Mouse (Mus musculus): ENCODE measurements around the gene Selenbp1. TPM values are rescaled to one million over a fixed set of nuclear protein-coding genes. Genes with fewer than 3 reads are reported as not detected.
"Not testable (repeated sequence)": the region's sequence is repeated elsewhere in the genome, so short reads cannot be mapped to it uniquely, and the experiment has no call there.

Gene Selenbp1
- polyA plus RNA-seq, 1 experiment from 2014 or later: 9.1 TPM

- 48% methylated on average over 7 of the region's 7 CpGs for WGBS
Observed at GRCm38 (mm10) chr3:94930386-94931266, 2.2 kb upstream of the Selenbp1 start.

DNA sequence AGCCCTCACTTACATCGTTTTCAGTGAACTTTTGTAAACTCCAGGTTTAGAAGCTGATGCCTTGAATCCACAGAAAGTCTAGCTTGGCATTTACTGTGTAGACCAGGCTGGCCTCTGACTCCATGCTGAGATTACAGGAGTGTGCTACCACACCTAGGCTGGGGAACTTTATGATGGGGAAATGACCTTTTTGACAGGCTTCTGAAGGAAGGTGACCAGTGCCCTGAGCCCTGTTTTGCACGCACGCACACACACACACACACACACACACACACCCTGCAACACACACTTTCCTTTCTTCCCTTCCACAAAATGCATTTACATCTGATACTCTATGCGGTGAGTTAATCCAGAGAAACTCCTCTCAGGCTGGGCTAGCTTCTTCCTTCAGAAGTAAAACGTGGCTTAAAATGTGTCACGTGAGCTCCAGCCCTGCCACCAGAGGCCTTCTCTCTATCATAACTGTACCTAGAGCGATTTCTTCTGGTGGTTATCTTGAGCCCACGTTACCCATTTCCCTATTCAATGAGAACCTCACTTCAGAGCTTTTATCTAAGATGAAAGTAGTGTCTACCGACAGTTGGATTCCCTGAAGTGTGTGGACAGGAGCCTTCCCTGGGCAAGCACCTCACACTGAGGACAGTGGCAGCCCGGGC is 1.3 kb upstream of the Selenbp1 start:
- not testable (repeated sequence) for H3K9me3 ChIP-seq (ENCODE audit: control insufficient read depth, low read length); H3K27me3 ChIP-seq (ENCODE audit: control insufficient read depth, insufficient read depth, low read length); H3K4me3 ChIP-seq (replicated peaks; ENCODE audit: low read depth, low read length); H3K36me3 ChIP-seq (ENCODE audit: control insufficient read depth, insufficient read depth, low read length); H3K27ac ChIP-seq (replicated peaks; ENCODE audit: low read depth, low read length); H3K4me1 ChIP-seq (ENCODE audit: control insufficient read depth, insufficient read depth, low read length); ATAC-seq (ENCODE audit: low FRiP score, low TSS enrichment); H3K9ac ChIP-seq (replicated peaks; ENCODE audit: low read length); DNase-seq; H3K4me2 ChIP-seq (ENCODE audit: low read length)
- WGBS: 74% methylated on average over 10 of the region's 10 CpGs

More at GRCm38 (mm10) chr3:94930386-94931266, 2.2 kb upstream of the Selenbp1 start:
- not testable (repeated sequence) for H3K27me3 ChIP-seq (ENCODE audit: control insufficient read depth, insufficient read depth, low read length); H3K4me1 ChIP-seq (ENCODE audit: control insufficient read depth, insufficient read depth, low read length); H3K9ac ChIP-seq (replicated peaks; ENCODE audit: low read length); H3K9me3 ChIP-seq (ENCODE audit: control insufficient read depth, low read length); H3K4me2 ChIP-seq (ENCODE audit: low read length); DNase-seq; H3K4me3 ChIP-seq (replicated peaks; ENCODE audit: low read depth, low read length); H3K27ac ChIP-seq (replicated peaks; ENCODE audit: low read depth, low read length); H3K36me3 ChIP-seq (ENCODE audit: control insufficient read depth, insufficient read depth, low read length); ATAC-seq (ENCODE audit: low FRiP score, low TSS enrichment)

GRCm38 (mm10) chr3:94932279-94932678 is 577 bp upstream of the Selenbp1 start:
- not testable (repeated sequence) for H3K36me3 ChIP-seq (ENCODE audit: control insufficient read depth, insufficient read depth, low read length); ATAC-seq (ENCODE audit: low FRiP score, low TSS enrichment); DNase-seq; H3K9ac ChIP-seq (replicated peaks; ENCODE audit: low read length); H3K4me1 ChIP-seq (ENCODE audit: control insufficient read depth, insufficient read depth, low read length); H3K27me3 ChIP-seq (ENCODE audit: control insufficient read depth, insufficient read depth, low read length); H3K4me3 ChIP-seq (replicated peaks; ENCODE audit: low read depth, low read length); H3K27ac ChIP-seq (replicated peaks; ENCODE audit: low read depth, low read length); H3K9me3 ChIP-seq (ENCODE audit: control insufficient read depth, low read length); H3K4me2 ChIP-seq (ENCODE audit: low read length)
- 74% methylated on average over 2 of the region's 2 CpGs for WGBS

GRCm38 (mm10) chr3:94933604-94934003 is 748 bp downstream of the Selenbp1 start:
- not testable (repeated sequence) for H3K4me1 ChIP-seq (ENCODE audit: control insufficient read depth, insufficient read depth, low read length); H3K27ac ChIP-seq (replicated peaks; ENCODE audit: low read depth, low read length); H3K4me3 ChIP-seq (replicated peaks; ENCODE audit: low read depth, low read length); DNase-seq; H3K36me3 ChIP-seq (ENCODE audit: control insufficient read depth, insufficient read depth, low read length); H3K27me3 ChIP-seq (ENCODE audit: control insufficient read depth, insufficient read depth, low read length); H3K9ac ChIP-seq (replicated peaks; ENCODE audit: low read length); H3K9me3 ChIP-seq (ENCODE audit: control insufficient read depth, low read length); H3K4me2 ChIP-seq (ENCODE audit: low read length); ATAC-seq (ENCODE audit: low FRiP score, low TSS enrichment)
- no CpG with 5 or more reads among the region's 2 CpGs for WGBS

- DNase-seq; H3K27me3 ChIP-seq (ENCODE audit: control insufficient read depth, insufficient read depth, low read length); H3K4me1 ChIP-seq (ENCODE audit: control insufficient read depth, insufficient read depth, low read length); H3K9me3 ChIP-seq (ENCODE audit: control insufficient read depth, low read length); H3K36me3 ChIP-seq (ENCODE audit: control insufficient read depth, insufficient read depth, low read length); ATAC-seq (ENCODE audit: low FRiP score, low TSS enrichment); H3K4me3 ChIP-seq (replicated peaks; ENCODE audit: low read depth, low read length); H3K27ac ChIP-seq (replicated peaks; ENCODE audit: low read depth, low read length); H3K4me2 ChIP-seq (ENCODE audit: low read length); H3K9ac ChIP-seq (replicated peaks; ENCODE audit: low read length): not testable (repeated sequence)
- 92% methylated on average over 3 of the region's 3 CpGs for WGBS
Observed at GRCm38 (mm10) chr3:94934564-94934963, 1.7 kb downstream of the Selenbp1 start.

- not testable (repeated sequence) for H3K4me3 ChIP-seq (replicated peaks; ENCODE audit: low read depth, low read length); H3K9ac ChIP-seq (replicated peaks; ENCODE audit: low read length); H3K36me3 ChIP-seq (ENCODE audit: control insufficient read depth, insufficient read depth, low read length); ATAC-seq (ENCODE audit: low FRiP score, low TSS enrichment); H3K4me1 ChIP-seq (ENCODE audit: control insufficient read depth, insufficient read depth, low read length); H3K9me3 ChIP-seq (ENCODE audit: control insufficient read depth, low read length); DNase-seq; H3K27ac ChIP-seq (replicated peaks; ENCODE audit: low read depth, low read length); H3K4me2 ChIP-seq (ENCODE audit: low read length); H3K27me3 ChIP-seq (ENCODE audit: control insufficient read depth, insufficient read depth, low read length)
- 93% methylated on average over 3 of the region's 3 CpGs for WGBS
Observed at GRCm38 (mm10) chr3:94935332-94935731, 2.5 kb downstream of the Selenbp1 start.

DNA sequence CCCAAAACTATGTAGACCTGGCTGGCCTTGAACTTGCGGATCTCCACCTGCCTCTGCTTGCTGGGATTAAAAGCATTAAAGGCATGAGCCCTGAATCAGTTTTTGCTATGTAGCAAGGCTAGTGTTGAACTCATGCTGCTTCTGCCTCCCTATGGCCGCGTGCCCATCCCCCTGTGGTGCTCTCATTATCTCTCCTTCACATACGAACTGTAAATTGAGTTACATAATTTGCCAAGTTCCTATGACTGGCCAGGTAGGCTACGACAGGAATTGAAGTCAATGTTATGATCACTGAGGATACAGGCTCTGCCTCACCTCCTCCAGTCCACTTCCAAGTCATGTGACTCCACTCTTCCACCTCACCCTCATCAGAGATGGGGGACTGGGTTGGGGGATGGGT is 3.3 kb downstream of the Selenbp1 start:
- H3K4me3 ChIP-seq (replicated peaks; ENCODE audit: low read depth, low read length); H3K4me2 ChIP-seq (ENCODE audit: low read length); H3K27me3 ChIP-seq (ENCODE audit: control insufficient read depth, insufficient read depth, low read length); H3K9me3 ChIP-seq (ENCODE audit: control insufficient read depth, low read length); ATAC-seq (ENCODE audit: low FRiP score, low TSS enrichment); H3K27ac ChIP-seq (replicated peaks; ENCODE audit: low read depth, low read length); DNase-seq; H3K36me3 ChIP-seq (ENCODE audit: control insufficient read depth, insufficient read depth, low read length); H3K4me1 ChIP-seq (ENCODE audit: control insufficient read depth, insufficient read depth, low read length); H3K9ac ChIP-seq (replicated peaks; ENCODE audit: low read length): not testable (repeated sequence)
- 82% methylated on average over 5 of the region's 5 CpGs for WGBS

- not testable (repeated sequence) for H3K36me3 ChIP-seq (ENCODE audit: control insufficient read depth, insufficient read depth, low read length); H3K4me1 ChIP-seq (ENCODE audit: control insufficient read depth, insufficient read depth, low read length); H3K27me3 ChIP-seq (ENCODE audit: control insufficient read depth, insufficient read depth, low read length); H3K4me2 ChIP-seq (ENCODE audit: low read length); H3K9me3 ChIP-seq (ENCODE audit: control insufficient read depth, low read length); DNase-seq; ATAC-seq (ENCODE audit: low FRiP score, low TSS enrichment); H3K27ac ChIP-seq (replicated peaks; ENCODE audit: low read depth, low read length); H3K4me3 ChIP-seq (replicated peaks; ENCODE audit: low read depth, low read length); H3K9ac ChIP-seq (replicated peaks; ENCODE audit: low read length)
- 94% methylated on average over 6 of the region's 7 CpGs for WGBS
Observed at GRCm38 (mm10) chr3:94937194-94937593, 4.3 kb downstream of the Selenbp1 start.

DNA sequence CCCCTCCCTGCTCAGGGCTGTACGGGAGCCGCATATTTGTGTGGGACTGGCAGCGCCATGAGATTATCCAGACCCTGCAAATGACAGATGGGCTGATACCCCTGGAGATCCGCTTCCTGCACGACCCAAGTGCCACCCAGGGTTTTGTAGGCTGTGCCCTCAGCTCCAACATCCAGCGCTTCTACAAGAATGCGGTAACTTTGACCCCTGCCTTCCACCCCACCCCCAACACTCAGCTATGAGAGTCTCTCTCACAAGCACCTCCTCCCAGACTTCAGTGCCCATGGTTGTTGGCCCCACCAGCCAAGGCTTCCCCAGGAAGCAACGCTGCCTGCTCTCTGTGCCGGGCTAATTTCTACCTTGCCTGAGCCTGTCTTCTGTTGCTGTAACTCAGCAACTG is 7.2 kb downstream of the Selenbp1 start:
- WGBS: 70% methylated on average over 9 of the region's 9 CpGs
- H3K36me3 ChIP-seq (ENCODE audit: control insufficient read depth, insufficient read depth, low read length); H3K4me2 ChIP-seq (ENCODE audit: low read length); H3K9ac ChIP-seq (replicated peaks; ENCODE audit: low read length); H3K4me3 ChIP-seq (replicated peaks; ENCODE audit: low read depth, low read length); H3K9me3 ChIP-seq (ENCODE audit: control insufficient read depth, low read length); DNase-seq; H3K4me1 ChIP-seq (ENCODE audit: control insufficient read depth, insufficient read depth, low read length); H3K27ac ChIP-seq (replicated peaks; ENCODE audit: low read depth, low read length); H3K27me3 ChIP-seq (ENCODE audit: control insufficient read depth, insufficient read depth, low read length); ATAC-seq (ENCODE audit: low FRiP score, low TSS enrichment): not testable (repeated sequence)

Data from midbrain, embryonic 14.5 days (tissue).